Mouse (Mus musculus): ENCODE measurements around the gene Gm20481. TPM values are rescaled to one million over a fixed set of nuclear protein-coding genes. Genes with fewer than 3 reads are reported as not detected.
A peak's percentile ranks its signal among the peaks of the same experiment; 100 is the strongest.
"Not testable (repeated sequence)": the region's sequence is repeated elsewhere in the genome, so short reads cannot be mapped to it uniquely, and the experiment has no call there.

Gene Gm20481
- total RNA-seq, 2 experiments from 2014 or later, result not detected

DNA sequence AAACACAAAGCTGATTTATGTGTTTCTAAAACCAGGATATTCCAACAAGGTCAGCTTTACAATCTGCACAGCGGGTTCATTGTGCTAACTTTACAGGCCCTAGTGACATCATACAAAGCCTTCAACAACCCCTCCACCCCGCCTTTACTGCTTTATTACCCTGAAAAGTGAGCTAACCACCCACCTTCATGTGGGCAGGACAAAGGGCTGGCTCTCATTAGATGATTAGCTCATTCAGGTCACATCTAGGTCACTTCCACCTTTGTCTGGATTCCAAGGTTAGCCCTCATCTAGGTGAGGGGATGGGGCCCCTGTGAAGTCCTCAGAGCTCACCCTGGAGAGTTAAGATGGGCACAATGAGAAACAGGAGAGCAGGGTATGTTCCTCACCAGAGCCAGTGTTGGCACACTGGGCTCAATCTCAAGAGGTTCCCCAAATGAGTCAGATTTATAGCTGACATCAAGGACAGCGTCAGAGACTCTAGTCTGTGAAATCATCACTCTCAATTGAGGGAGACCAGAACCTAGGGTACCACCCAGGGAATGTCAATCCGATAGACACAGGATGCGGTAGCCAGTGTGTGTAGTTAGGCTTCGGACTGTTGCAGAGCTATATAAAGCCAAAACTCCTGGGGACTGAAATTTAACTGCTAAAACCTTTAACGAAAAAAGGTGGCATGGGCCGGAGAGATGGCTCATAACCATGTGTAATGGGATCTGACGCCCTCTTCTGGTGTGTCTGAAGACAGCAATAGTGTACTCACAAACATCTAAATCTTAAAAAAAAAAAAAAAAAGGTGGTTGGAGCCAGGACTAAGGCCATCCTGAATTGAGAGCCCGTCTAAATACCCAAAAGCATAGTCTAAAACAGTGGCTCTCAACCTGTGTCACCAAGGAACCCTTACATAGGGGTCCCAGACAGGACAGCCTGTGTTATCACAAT lies 18.9 kb upstream of the Gm20481 start:
- no peak for DNase-seq
- intact Hi-C loops (cut with DNase I), result no loop called here

DNA sequence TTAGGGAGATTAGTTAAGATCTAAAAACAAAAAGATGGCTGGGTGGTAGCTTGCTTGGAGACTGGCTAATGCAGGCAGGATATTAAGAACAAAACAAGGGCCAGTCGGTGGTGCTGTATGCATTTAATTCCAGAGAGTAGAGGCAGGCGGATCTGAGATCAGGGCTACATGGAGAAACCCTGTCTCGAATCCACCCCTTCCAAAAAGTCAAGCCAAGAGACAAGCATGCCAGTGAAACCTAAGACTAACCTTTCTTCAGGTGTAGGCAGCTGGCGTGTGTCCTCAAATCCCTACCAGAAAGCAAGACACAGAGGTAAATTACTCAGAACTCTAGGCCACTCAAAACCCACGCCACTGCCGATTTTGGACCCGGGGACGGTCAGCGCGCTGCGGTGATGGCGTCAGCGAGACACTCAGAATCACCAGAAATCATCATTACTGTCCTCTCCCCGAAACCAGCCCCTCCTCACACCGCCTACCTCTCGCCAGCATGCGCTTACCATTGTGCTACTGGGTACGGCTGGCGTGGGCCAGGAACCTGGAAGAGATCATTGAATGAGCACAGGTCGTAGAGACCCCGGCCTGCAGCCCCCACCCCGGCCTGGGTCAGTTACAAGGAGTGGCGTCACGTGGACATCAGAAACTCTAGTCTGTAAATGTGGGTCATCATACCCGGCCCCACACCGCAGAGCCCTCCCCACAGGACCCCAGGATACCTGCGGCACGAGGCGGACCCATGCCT lies 17.9 kb upstream of the Gm20481 start:
- no peak for DNase-seq
- intact Hi-C loops (cut with DNase I), result loop anchor here (2.0 kb wide), 1 partner anchor 29 kb away; the partner anchor contains the start of gene Lsm2

DNA sequence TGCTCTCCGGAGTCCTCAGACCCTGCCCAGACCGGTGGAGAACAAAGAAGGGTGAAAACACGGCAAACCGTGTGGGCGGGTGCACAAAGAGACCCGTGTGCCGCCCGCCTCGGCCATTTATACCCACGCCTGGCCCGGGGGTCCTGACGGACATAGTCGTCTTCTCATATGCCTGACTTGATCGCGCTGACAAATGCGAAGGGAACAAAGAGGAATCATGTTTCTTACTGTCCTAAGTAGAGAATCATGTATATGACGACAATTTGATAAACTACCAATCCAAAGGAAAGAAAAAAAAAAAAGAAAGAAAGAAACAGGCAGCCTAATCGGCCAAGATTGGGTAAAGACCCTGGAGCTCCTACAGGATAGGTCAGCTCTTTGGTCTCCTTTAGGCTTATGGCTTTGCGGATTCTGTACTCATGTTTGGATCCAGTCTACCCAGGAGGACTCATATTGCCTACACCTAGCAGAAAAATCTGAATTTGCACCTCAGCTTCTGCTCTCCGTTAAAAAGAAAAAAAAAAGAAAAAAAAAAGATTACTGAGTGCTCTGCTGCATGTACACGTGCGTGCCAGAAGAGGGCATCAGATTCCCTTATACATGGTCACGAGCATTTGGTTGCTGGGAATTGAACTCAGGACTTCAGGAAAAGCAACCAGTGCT lies 17.2 kb upstream of the Gm20481 start:
- intact Hi-C loops (cut with DNase I), result loop anchor here (2.0 kb wide), 1 partner anchor 28 kb away; the partner anchor contains the start of gene Lsm2
- peak; percentile 70 to 75 for DNase-seq

- intact Hi-C loops (cut with DNase I), result loop anchor here (2.0 kb wide), 1 partner anchor 28 kb away; the partner anchor contains the start of gene Lsm2
- no peak for DNase-seq
These were observed 16.5 kb upstream of the Gm20481 start for GRCm38 (mm10) chr17:34953258-34953657.

DNA sequence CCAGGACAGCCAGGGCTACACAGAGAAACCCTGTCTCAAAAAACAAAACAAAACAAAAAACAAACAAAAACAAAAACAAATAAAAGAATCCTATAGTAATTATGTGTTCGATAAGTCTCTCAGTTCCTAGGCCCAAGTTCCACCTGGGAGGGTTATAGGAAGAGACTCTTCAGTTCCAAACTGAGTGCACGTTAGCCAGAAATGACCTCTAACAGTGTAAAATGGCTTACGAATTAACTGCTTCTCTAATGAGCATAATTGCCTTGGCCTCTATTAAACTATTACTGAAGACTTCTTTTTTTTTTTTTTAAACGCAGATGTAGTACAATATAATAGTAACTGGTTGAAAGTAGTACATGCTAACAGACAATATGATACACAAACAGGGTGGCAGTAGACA lies 15.8 kb upstream of the Gm20481 start:
- intact Hi-C loops (cut with DNase I), result loop anchor here (2.0 kb wide), 1 partner anchor 27 kb away; the partner anchor contains the start of gene Lsm2
- no peak for DNase-seq

GRCm38 (mm10) chr17:34954831-34955230 lies 14.9 kb upstream of the Gm20481 start:
- DNase-seq, result no peak
- intact Hi-C loops (cut with DNase I), result no loop called here

DNA sequence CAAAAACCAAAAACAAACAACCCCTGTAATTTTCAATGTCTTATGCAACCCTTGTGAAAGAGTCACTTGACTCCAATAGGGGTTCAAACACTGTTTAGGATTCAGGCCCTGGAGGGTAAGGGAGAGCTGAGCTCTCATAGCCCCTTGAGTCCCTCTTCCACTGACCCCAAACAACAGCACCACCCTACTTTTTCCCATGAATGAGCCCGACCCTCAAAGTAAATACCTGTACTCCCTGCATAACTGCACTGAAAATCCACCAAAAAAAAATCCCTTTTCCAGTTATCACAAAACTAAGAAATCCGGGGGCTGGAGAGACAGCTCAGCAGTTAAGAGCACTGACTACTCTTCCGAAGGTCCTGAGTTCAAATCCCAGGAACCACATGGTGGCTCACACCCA lies 13.8 kb upstream of the Gm20481 start:
- DNase-seq, result no peak
- intact Hi-C loops (cut with DNase I), result no loop called here

DNA sequence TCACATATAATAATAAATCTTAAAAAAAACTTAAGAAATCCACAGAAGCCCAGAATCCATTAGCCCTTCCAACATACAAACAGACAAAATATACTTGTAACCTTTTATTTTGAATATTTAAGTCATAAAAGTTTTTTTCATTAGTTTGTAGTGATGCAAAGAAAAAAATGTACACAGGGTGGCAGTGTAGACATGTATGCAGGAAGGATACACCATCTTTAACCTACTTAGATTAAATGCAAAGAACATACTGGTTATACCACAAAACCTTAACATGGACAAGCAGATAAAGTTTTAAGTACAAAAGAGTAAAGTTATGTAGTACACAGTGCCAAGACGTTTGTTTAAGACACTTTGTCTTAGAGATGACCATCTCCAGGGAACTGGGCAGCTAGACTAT lies 13.4 kb upstream of the Gm20481 start:
- DNase-seq, result no peak
- intact Hi-C loops (cut with DNase I), result no loop called here

- DNase-seq; intact Hi-C loops (cut with DNase I): not testable (repeated sequence)
These were observed 12.4 kb upstream of the Gm20481 start for GRCm38 (mm10) chr17:34957291-34957690.

DNA sequence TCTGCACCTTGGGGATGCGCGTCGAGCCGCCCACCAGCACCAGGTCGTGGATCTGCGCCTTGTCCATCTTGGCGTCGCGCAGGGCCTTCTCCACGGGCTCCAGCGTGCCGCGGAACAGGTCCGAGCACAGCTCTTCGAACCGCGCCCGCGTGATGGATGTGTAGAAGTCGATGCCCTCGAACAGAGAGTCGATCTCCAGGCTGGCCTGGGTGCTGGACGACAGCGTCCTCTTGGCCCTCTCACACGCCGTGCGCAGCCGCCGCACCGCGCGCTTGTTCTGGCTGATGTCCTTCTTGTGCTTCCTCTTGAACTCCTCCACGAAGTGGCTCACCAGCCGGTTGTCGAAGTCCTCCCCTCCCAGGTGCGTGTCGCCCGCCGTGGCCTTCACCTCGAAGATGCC lies 11.7 kb upstream of the Gm20481 start:
- DNase-seq; intact Hi-C loops (cut with DNase I): not testable (repeated sequence)

DNA sequence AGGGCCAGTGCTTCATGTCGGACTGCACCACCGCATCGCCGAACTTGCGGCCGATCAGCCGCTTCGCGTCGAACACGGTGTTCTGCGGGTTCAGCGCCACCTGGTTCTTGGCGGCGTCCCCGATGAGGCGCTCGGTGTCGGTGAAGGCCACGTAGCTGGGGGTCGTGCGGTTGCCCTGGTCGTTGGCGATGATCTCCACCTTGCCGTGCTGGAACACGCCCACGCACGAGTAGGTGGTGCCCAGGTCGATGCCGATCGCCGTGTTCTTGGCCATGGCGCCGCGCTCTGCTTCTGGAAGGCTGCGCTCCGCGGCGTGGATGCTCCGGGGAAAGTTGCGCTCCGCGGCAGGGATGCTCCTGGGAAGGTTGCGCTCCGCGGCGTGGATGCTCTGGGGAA lies 11.0 kb upstream of the Gm20481 start:
- DNase-seq; intact Hi-C loops (cut with DNase I): not testable (repeated sequence)

GRCm38 (mm10) chr17:34959130-34959778 lies 10.5 kb upstream of the Gm20481 start, which contains the start of gene Hspa1b:
TSS of gene Hspa1b (minus strand) at chr17:34959238.
- peak; percentile 74 to 83 for DNase-seq
- intact Hi-C loops (cut with DNase I), result not testable (repeated sequence)

DNA sequence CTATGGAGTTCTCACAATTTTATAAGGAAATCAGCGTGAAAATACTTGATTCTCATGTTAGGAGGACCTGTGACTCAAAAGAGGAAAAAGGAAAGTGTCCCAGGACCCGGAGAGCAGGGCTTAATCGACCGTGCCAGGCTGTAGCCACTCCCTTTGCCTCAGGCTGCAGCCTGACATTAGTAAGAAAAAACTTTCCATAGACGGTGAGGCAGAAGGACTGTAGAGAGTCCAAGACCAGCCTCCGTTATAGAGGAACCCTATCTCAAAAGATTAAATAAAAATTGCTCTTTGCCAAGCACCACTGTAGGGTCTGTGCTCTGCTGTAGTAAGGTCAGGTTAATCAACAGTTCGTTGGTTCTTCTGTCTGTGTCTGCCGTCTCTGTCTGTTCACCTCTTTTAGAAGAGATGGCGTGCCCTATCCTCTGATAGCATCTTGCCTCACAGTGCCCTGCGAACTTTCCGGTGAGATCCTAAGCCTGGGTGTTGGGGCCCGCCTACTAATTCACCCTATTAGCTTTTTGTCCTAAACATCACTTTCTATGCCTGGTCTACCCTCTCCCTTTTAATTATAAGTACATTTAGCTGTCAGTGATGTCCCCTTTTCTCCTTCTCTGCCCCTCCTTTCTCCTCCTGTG lies 9.7 kb upstream of the Gm20481 start:
- no peak for DNase-seq
- intact Hi-C loops (cut with DNase I), result no loop called here

GRCm38 (mm10) chr17:34960702-34961493 lies 8.8 kb upstream of the Gm20481 start:
- intact Hi-C loops (cut with DNase I), result no loop called here

DNA sequence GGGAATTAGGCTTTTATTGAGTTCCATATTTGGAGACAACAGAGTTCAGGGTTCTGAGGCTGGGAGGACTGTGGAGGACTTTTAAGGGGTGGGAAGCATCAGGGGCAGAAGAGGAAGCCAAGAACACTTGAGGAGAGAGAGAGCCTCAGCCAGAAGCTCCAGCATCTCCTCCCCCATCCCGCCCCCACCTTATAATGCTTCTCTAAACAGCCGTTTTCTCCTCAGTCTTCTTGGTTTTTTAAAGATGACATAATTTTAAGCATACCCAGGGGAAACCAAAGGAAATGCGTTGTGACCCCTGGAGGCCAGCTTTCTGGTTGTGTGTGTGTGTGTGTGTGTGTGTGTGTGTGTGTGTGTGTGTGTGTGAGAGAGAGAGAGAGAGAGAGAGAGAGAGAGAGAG lies 7.6 kb upstream of the Gm20481 start:
- intact Hi-C loops (cut with DNase I), result no loop called here
- DNase-seq, result no peak

More at GRCm38 (mm10) chr17:34960702-34961493, 8.8 kb upstream of the Gm20481 start:
- no peak for DNase-seq

DNA sequence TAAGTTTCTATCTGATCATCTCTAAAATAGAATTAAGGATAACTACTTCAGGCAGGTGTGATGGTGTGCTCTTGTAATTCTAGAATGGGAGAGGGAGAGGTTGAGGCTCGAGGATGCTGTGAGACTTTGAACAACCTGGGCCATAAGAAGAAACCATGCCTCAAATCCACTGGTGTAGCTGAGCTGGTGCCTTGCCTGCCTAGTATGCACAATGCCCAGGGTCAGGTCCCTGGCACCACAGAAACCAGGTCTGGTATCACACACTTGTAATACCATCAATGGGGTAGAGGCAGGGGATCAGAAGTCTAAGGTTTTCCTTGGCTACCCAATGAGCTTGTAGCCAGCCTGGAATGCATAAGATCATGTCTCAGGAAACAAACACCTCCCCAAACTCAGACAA lies 6.9 kb upstream of the Gm20481 start:
- DNase-seq, result no peak
- intact Hi-C loops (cut with DNase I), result no loop called here

GRCm38 (mm10) chr17:34964640-34965049 lies 5.1 kb upstream of the Gm20481 start:
- intact Hi-C loops (cut with DNase I), result no loop called here
- DNase-seq, result no peak

- no peak for DNase-seq
These were observed 4.1 kb upstream of the Gm20481 start for GRCm38 (mm10) chr17:34965627-34966026.

DNA sequence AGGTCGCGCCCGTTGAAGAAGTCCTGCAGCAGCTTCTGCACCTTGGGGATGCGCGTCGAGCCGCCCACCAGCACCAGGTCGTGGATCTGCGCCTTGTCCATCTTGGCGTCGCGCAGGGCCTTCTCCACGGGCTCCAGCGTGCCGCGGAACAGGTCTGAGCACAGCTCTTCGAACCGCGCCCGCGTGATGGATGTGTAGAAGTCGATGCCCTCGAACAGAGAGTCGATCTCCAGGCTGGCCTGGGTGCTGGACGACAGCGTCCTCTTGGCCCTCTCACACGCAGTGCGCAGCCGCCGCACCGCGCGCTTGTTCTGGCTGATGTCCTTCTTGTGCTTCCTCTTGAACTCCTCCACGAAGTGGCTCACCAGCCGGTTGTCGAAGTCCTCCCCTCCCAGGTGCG lies 1.1 kb downstream of the Gm20481 start:
- intact Hi-C loops (cut with DNase I), result not testable (repeated sequence)

More at GRCm38 (mm10) chr17:34965627-34966026, 4.1 kb upstream of the Gm20481 start:
- intact Hi-C loops (cut with DNase I), result no loop called here

More for the DNA sequence above, 1.1 kb downstream of the Gm20481 start:
- DNase-seq, result not testable (repeated sequence)

Measured in gastrocnemius, postnatal 36 days (tissue).